Mouse (Mus musculus) c-Kit-positive CD71-negative TER-119-negative erythroid progenitor cells, embryonic 14.5 days (primary cell): Measurements from ENCODE around the gene Stoml3.
A peak's percentile ranks its signal among the peaks of the same experiment; 100 is the strongest.

Experiments used
- DNase-seq: peaks from one replicate; pipeline ENCODE4 v3.0.0-alpha.2; 2013; ENCODE audit warnings: low read depth

Stoml3 gene

GRCm38 (mm10) chr3:53478419-53479046, 9.9 kb upstream of the Stoml3 start:
- no peak for DNase-seq

GRCm38 (mm10) chr3:53483414-53484059, 4.9 kb upstream of the Stoml3 start:
- no peak for DNase-seq

GRCm38 (mm10) chr3:53486561-53486960, 1.9 kb upstream of the Stoml3 start:
- no peak for DNase-seq

GRCm38 (mm10) chr3:53486996-53487576, 1.4 kb upstream of the Stoml3 start:
- no peak for DNase-seq

- no peak for DNase-seq
Measured at GRCm38 (mm10) chr3:53498351-53498905, 10.0 kb downstream of the Stoml3 start.

GRCm38 (mm10) chr3:53502428-53502827, 14.0 kb downstream of the Stoml3 start:
- no peak for DNase-seq

- no peak for DNase-seq
Measured at GRCm38 (mm10) chr3:53513096-53513495, 24.6 kb downstream of the Stoml3 start.

GRCm38 (mm10) chr3:53514221-53515065, 26.0 kb downstream of the Stoml3 start:
- no peak for DNase-seq

- no peak for DNase-seq
Measured at GRCm38 (mm10) chr3:53522794-53523193, 34.3 kb downstream of the Stoml3 start.

- DNase-seq: peak; percentile 45
Measured at GRCm38 (mm10) chr3:53525737-53526136, 37.3 kb downstream of the Stoml3 start.

- no peak for DNase-seq
Measured at GRCm38 (mm10) chr3:53530305-53530704, 41.9 kb downstream of the Stoml3 start.

GRCm38 (mm10) chr3:53532091-53532490, 43.6 kb downstream of the Stoml3 start:
- DNase-seq: no peak

- DNase-seq: no peak
Measured at GRCm38 (mm10) chr3:53552691-53553090, 64.2 kb downstream of the Stoml3 start.

GRCm38 (mm10) chr3:53555031-53555952, 66.8 kb downstream of the Stoml3 start:
- DNase-seq: no peak

GRCm38 (mm10) chr3:53557388-53558214, 69.1 kb downstream of the Stoml3 start:
- no peak for DNase-seq
